Comparison of ENCODE assay signal across 25 mouse cellular contexts in the genomic region with DNA sequence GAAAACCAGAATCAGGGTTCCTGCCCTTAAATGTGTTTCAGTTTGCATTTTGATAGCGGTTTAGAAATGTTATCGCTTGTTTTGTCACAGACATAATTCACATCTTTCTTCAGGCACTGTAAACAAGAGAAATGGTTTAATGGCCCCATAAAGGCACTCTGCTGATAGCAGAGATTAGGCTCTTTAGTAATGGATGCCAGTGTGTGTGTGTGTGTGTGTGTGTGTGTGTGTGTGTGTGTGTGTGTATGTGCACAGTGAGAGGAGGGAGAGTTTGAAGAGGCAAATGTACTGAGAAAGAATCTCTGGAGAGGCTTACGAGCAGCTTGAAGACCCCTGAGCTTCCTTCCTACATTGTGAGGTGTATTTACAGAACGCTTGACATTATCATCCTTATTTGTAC.
"Had no signal": no experiment of that assay in that cellular context is flagged by ENCODE, and none has a peak within 500 bp of the region (broad histone marks: within the 10 kb centered on the region; RNA-seq: fewer than 3 reads in every experiment).

No protein-coding gene starts in this region.

- H3K9me3 ChIP-seq: heart, embryonic 13.5 days; heart, embryonic 15.5 days; hindbrain, embryonic 13.5 days; hindbrain, embryonic 15.5 days; kidney, embryonic 15.5 days; limb, embryonic 13.5 days; limb, embryonic 15.5 days; liver, embryonic 12.5 days had no signal

- H3K4me2 ChIP-seq: heart, embryonic 11.5 days; heart, embryonic 13.5 days; heart, embryonic 15.5 days; hindbrain, embryonic 13.5 days; hindbrain, embryonic 15.5 days; kidney, embryonic 15.5 days; limb, embryonic 13.5 days; limb, embryonic 15.5 days; liver, embryonic 12.5 days had no signal

- H3K4me3 ChIP-seq: heart, adult 2 months; heart, embryonic 13.5 days; heart, embryonic 15.5 days; hindbrain, embryonic 13.5 days; hindbrain, embryonic 15.5 days; kidney, embryonic 15.5 days; limb, embryonic 13.5 days; limb, embryonic 15.5 days; liver, embryonic 12.5 days had no signal

- DNase-seq: forebrain, postnatal 0 days; gastrocnemius, postnatal 14 days; gastrocnemius, postnatal 36 days; heart, adult 11 months; heart, adult 2 months; heart, postnatal 14 days; heart, postnatal 36 days; kidney, adult 11 months; kidney, adult 2 months; kidney, adult 9 months; kidney, postnatal 14 days; kidney, postnatal 36 days; layer of hippocampus, adult 9-11 months; layer of hippocampus, postnatal 36 days; left cerebral cortex, postnatal 4 days had no signal

- H3K27me3 ChIP-seq: heart, embryonic 13.5 days; heart, embryonic 15.5 days; hindbrain, embryonic 13.5 days; hindbrain, embryonic 15.5 days; kidney, embryonic 15.5 days; limb, embryonic 13.5 days; limb, embryonic 15.5 days; liver, embryonic 12.5 days had no signal

- H3K27ac ChIP-seq: heart, adult 2 months; heart, embryonic 13.5 days; heart, embryonic 15.5 days; hindbrain, embryonic 13.5 days; hindbrain, embryonic 15.5 days; hindbrain, postnatal 0 days; kidney, embryonic 15.5 days; limb, embryonic 13.5 days; limb, embryonic 15.5 days; liver, embryonic 12.5 days had no signal

- H3K36me3 ChIP-seq: heart, embryonic 15.5 days; hindbrain, embryonic 13.5 days; hindbrain, embryonic 15.5 days; kidney, embryonic 15.5 days; limb, embryonic 13.5 days; limb, embryonic 15.5 days; liver, embryonic 12.5 days had no signal

- H3K9ac ChIP-seq: forebrain, postnatal 0 days; heart, embryonic 13.5 days; heart, embryonic 15.5 days; hindbrain, embryonic 13.5 days; hindbrain, embryonic 15.5 days; kidney, embryonic 15.5 days; limb, embryonic 13.5 days; limb, embryonic 15.5 days; liver, embryonic 12.5 days had no signal

- ATAC-seq: forebrain, postnatal 0 days; hindbrain, postnatal 0 days; liver, embryonic 12.5 days had no signal

- H3K4me1 ChIP-seq: heart, embryonic 13.5 days; heart, embryonic 15.5 days; hindbrain, embryonic 13.5 days; hindbrain, embryonic 15.5 days; kidney, embryonic 15.5 days; limb, embryonic 13.5 days; limb, embryonic 15.5 days; liver, embryonic 12.5 days had no signal
